Mouse (Mus musculus) limb, embryonic 11.5 days (tissue): Measurements from ENCODE around the gene Lrba. TPM values are rescaled to one million over a fixed set of nuclear protein-coding genes. Genes with fewer than 3 reads are reported as not detected.

Source experiments
- ATAC-seq: fragments of 200-750 bp; cut with Nextera tagmentation; 2 replicates; pipeline ENCODE4 v1.8.0; 2017; ENCODE audit warnings: low read depth; ENCODE audit not compliant: insufficient number of reproducible peaks, low FRiP score, low TSS enrichment
- DNase-seq: peaks from one replicate; pipeline ENCODE4 v3.0.0-alpha.2; 2015; ENCODE audit warnings: low spot score
- H3K27ac ChIP-seq: fragments of 300-500 bp; sonication (generic); replicated peaks from 2 replicates; pipeline ENCODE4 v1.5.1; 2014; ENCODE audit warnings: low read depth, mild to moderate bottlenecking, low read length
- H3K27me3 ChIP-seq: fragments of 300-500 bp; sonication (generic); 2 replicates; pipeline ENCODE4 v1.6.1; 2014; ENCODE audit warnings: mild to moderate bottlenecking, low read length, mixed read lengths; ENCODE audit not compliant: control insufficient read depth, insufficient read depth
- H3K36me3 ChIP-seq: fragments of 300-500 bp; sonication (generic); 2 replicates; pipeline ENCODE4 v1.6.1; 2014; ENCODE audit warnings: mild to moderate bottlenecking, low read length, moderate library complexity, mixed read lengths; ENCODE audit not compliant: control insufficient read depth, insufficient read depth
- H3K4me1 ChIP-seq: fragments of 300-500 bp; sonication (generic); 2 replicates; pipeline ENCODE4 v1.6.1; 2014; ENCODE audit warnings: low read length, mixed read lengths; ENCODE audit not compliant: control insufficient read depth, insufficient read depth
- H3K4me2 ChIP-seq: fragments of 300-500 bp; sonication (generic); 2 replicates; pipeline ENCODE4 v1.6.1; 2014; ENCODE audit warnings: low read depth, mild to moderate bottlenecking, moderate library complexity; ENCODE audit not compliant: severe bottlenecking
- H3K4me3 ChIP-seq: fragments of 300-500 bp; sonication (generic); 2 replicates; pipeline ENCODE4 v1.5.1; 2014; ENCODE audit warnings: low read depth, low read length
- H3K9ac ChIP-seq: fragments of 300-500 bp; sonication (generic); 2 replicates; pipeline ENCODE4 v1.6.1; 2014; ENCODE audit warnings: mild to moderate bottlenecking, low read length
- H3K9me3 ChIP-seq: fragments of 300-500 bp; sonication (generic); 2 replicates; pipeline ENCODE4 v1.6.1; 2016; ENCODE audit warnings: low read length; ENCODE audit not compliant: control insufficient read depth
- WGBS: fragments of 180-500 bp; shearing (Covaris S2); extraction: QIAGEN DNeasy Blood & Tissue Kit; methylation state at CpG from one replicate; pipeline ENCODE4 v1.1.7; 2014; 5-methylcytosine and 5-hydroxymethylcytosine counted together
- polyA plus RNA-seq: library from polyadenylated mRNA; unstranded; fragments of >200 nt; fragmentation: Nextera tagmentation; extraction: Ambion mirVana; gene quantifications from 2 replicates; pipeline ENCODE4 v1.2.1, GENCODE M21; 2014

Lrba gene
- polyA plus RNA-seq, 1 experiment from 2014 or later, result 11.9 TPM

DNA sequence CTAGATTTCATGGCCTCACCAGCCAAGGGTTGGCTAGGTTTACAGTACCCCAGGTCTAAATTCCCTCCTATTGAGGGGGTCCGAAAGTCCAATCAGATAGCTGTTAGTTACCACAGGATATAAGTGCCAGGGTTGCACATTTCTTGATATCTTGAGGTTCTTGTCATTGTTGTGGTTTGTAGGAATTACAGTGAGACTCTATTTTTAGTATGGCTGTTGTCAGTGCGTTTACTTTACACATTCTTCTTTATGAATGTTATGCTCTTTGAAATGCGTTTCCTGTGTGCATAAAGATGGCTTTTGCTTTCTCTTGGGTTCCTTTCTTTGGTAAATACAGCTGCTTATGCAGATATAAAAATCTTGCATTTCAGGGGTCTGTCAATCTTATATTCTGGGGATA lies 237.1 kb downstream of the Lrba start:
- Histone ChIP-seq H3K9me3 (no peaks in the 10 kb centered on the region), H3K4me1 (no peaks in the 10 kb centered on the region), H3K27ac (no peak overlapping the region), H3K4me3 (no peak overlapping the region), H3K27me3 (no peaks in the 10 kb centered on the region), H3K9ac (no peak overlapping the region), H3K36me3 (no peaks in the 10 kb centered on the region), H3K4me2 (no peak overlapping the region)
- DNase-seq, result no peak
- no peak for ATAC-seq
- WGBS, result 91% methylated on average over 3 of the region's 3 CpGs

DNA sequence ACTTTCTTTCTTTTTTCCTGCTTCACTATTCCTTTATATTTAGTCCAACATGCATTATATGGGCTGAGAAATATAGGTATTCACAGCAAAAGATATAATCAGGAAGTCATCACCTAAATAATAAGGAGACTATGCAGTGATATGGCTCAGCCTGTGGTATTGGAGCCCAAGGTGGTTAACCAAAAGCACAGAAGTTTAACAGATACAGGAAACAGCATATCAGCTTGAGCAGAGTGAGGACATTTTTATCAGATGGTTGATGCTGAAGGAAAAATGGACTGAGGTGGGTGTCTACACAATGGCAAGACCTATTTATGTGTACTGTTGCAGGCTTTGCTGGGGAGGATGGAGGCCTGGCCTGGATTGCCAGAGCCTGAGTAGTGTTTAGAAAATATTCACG lies 265.5 kb downstream of the Lrba start:
- Histone ChIP-seq H3K4me2 (no peak overlapping the region), H3K36me3 (no peaks in the 10 kb centered on the region), H3K9ac (no peak overlapping the region), H3K27me3 (no peaks in the 10 kb centered on the region), H3K27ac (no peak overlapping the region), H3K9me3 (no peaks in the 10 kb centered on the region), H3K4me1 (no peaks in the 10 kb centered on the region), H3K4me3 (no peak overlapping the region)
- DNase-seq, result no peak
- 94% methylated on average over 1 of the region's 1 CpGs for WGBS
- ATAC-seq, result no peak

DNA sequence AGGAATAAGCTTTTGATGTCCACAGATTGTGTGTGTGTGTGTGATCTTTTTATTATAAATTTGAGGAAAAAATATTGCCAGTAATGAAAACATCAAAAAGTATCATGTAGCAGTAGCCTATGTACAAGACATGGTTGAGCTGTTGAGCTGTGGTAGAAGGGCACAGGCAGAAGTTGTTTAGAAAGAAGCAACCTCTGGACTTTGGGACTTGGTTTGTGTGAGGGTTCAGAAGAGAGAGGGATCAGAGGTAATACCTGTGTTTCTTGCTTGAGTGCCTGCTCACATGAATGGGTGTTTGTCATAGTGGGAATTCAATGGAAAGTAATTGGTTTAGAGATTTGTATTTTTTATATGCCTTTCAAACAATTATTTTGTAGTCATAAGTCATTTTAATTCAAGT lies 276.1 kb downstream of the Lrba start:
- DNase-seq (no peak), ATAC-seq (no peak)
- H3K9me3 ChIP-seq, result no peaks in the 10 kb centered on the region
- H3K36me3 ChIP-seq, result no peaks in the 10 kb centered on the region
- no peaks in the 10 kb centered on the region for H3K4me1 ChIP-seq
- no peak overlapping the region for H3K4me3 ChIP-seq
- no peak overlapping the region for H3K9ac ChIP-seq
- no peak overlapping the region for H3K4me2 ChIP-seq
- H3K27me3 ChIP-seq, result no peaks in the 10 kb centered on the region
- no peak overlapping the region for H3K27ac ChIP-seq

DNA sequence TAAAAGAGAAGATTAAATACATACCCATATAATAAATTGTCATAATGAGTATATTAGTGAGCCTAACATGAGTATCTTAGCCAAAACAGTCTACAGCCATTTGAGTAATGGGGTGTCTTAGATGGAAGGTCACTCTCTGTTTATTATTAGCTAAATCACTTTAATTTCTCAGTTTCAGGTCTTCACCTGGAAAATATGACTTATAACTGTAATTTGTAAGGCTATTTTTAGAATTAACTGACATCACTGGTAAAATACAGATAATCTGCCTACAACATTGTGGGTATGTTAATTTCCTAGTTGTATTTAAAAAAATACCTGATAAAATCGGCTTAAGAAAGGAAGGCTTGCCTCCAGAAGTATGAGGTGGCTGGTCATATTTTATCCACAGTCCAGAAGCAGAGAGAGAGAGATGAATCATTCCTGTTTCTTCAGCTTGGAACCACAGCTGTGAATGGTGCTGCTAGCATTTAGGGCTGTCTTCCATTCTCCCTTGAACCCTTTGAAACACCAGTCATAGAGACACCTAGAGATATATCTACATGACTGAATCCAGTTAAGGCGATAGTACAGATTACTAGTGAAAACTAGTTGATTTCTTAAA lies 294.1 kb downstream of the Lrba start:
- Histone ChIP-seq H3K9ac (no peak overlapping the region), H3K4me3 (no peak overlapping the region), H3K36me3 (no peaks in the 10 kb centered on the region), H3K9me3 (no peaks in the 10 kb centered on the region), H3K4me2 (no peak overlapping the region), H3K4me1 (no peaks in the 10 kb centered on the region), H3K27ac (no peak overlapping the region), H3K27me3 (no peaks in the 10 kb centered on the region)
- DNase-seq, result no peak
- no peak for ATAC-seq
- 89% methylated on average over 2 of the region's 2 CpGs for WGBS

DNA sequence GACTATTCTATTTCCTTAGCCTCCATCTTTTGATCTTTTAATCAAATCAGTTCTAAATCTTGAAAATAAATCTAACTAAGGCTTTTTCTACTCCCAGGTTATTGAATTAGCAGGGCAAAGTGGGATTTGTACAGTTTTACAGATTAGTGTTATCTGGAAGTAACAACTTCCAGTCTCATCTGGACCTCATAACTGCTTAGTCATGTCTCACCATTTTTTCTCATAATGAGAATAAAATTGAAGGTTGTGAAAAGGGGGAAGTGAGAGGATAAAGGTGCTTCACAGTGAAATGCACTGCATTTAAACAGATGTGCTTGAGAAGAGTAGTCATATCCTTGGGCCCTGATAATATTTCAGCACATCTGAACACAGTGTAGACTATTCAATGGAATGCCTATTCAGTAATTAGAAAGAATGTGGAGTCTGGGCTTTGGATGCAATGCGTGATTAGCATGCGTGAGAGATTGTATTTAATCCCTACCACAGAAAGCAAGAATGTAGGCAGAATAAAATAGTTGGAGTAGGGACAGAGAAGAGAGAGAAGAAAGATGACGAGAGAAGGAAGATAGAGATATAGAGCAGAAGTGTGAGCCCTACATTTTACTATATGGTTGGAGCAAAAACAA lies 298.5 kb downstream of the Lrba start:
- H3K4me2 ChIP-seq, result no peak overlapping the region
- no peak for ATAC-seq
- 89% methylated on average over 3 of the region's 3 CpGs for WGBS
- H3K27me3 ChIP-seq, result no peaks in the 10 kb centered on the region
- no peak overlapping the region for H3K9ac ChIP-seq
- no peak overlapping the region for H3K4me3 ChIP-seq
- no peak overlapping the region for H3K27ac ChIP-seq
- no peaks in the 10 kb centered on the region for H3K36me3 ChIP-seq
- no peak for DNase-seq
- H3K4me1 ChIP-seq, result no peaks in the 10 kb centered on the region
- no peaks in the 10 kb centered on the region for H3K9me3 ChIP-seq

DNA sequence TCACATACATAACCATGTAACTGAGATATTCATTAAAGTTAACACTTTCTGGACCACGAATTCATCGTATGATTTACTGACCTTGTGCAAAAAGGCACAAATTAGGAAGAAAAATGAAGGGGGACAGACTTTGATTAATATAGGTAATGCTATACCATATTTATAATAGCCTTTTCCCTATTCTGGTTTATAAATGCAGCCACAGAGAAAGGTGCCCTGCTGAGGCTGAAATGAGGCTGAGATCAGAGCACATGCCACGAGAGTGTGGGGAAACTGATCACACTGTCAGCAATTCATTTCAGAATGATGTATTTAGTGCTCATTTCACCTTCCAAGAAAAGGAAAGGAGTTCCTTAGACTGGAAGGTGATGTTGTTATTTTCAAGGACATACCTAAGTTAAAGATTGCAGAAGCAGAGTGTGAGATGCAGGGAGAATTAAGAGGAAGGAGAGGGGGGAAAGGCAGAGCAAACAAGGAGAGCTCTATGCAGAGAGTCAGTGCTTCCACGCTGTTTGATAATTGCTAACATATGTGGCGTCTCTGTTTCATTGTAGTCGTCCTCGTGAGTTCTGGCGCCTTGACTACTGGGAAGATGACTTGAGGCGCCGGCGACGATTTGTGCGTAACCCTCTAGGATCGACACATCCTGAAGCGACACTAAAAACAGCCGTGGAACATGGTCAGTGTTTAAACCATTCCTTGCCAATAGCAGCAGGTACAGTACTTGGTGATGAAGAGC lies 307.2 kb downstream of the Lrba start:
- Histone ChIP-seq H3K27me3 (no peaks in the 10 kb centered on the region), H3K9ac (0 out of 2 replicates have a peak overlapping the region, but pooled peaks have one; percentile 30), H3K9me3 (no peaks in the 10 kb centered on the region), H3K4me2 (peak overlapping the region; percentile 31), H3K27ac (peak overlapping the region; percentile 86), H3K36me3 (no peaks in the 10 kb centered on the region), H3K4me3 (no peak overlapping the region), H3K4me1 (peaks cover 8% of the 10 kb centered on the region; the same call in 1 of the 2 replicates)
- peak; percentile 74 for DNase-seq
- 17% methylated on average over 16 of the region's 16 CpGs for WGBS
- peak; percentile 72; the same call in 1 of the 2 replicates for ATAC-seq

DNA sequence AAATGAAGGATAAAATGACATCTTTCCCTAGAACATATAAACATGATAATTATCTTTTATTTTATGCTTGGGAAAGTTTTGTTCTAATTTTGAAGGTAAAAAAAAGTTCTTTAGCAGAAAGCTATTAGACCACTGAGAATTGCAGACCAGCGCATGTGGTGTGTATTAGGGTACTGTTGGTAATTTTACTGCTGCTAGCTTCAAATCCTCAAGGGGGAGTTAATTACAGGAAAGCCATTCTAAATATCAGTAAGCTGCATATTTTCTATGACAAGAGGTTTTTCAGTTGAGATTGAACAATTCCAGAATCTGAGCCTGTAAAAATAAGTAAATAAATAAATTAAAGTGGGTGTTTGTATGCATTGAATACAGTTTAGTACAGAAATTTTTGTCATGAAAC lies 312.3 kb downstream of the Lrba start:
- Histone ChIP-seq H3K27ac (no peak overlapping the region), H3K9ac (no peak overlapping the region), H3K9me3 (no peaks in the 10 kb centered on the region), H3K4me3 (no peak overlapping the region), H3K36me3 (no peaks in the 10 kb centered on the region), H3K4me1 (peaks cover 24% of the 10 kb centered on the region), H3K27me3 (no peaks in the 10 kb centered on the region), H3K4me2 (no peak overlapping the region)
- ATAC-seq (no peak), DNase-seq (no peak)
- 14% methylated on average over 1 of the region's 1 CpGs for WGBS

DNA sequence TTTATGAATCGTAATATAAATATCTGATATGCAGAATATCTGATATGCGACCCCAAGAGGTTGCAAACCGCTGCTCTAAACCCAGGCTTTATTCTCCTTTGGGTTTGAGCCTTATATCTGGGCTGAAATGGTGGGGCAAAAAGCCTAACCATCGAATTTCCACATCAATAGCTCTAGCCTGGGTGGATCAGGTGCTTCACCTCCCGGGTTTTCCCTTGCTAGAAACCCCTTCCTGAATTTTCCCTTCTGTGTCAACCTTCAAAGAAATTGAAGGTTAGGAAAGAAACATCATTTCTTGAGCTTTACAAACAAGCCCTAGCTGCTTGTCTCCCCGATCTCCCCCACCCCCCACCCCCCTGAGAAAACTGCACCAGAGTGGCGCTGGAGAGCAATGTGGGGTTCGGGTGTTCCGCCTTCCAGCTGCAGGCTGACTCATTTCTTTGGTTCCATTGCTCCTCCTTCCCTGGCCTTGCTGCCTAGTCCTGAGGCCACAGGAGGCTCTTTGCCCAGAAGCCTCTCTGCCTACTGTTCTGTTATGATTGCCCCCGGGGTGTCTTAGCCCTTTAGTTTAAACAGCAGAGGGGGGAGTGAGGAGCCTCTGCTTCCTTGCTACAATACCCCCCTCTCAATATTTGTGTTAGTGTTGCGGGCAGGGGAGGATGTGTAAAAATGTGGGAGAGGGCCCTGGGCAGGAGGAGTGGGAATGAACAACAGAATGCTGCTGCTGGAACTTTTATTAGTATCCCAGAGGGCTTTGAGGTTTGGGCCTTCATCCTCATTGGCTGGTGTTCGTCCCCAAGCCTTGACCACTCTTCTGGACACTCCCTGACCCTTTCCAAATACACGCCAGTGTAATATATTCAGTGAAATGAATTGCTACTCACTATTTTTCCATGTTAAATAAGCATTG lies 314.4 kb downstream of the Lrba start:
- peak; percentile 33 for ATAC-seq
- peak; percentile 54 for DNase-seq
- Histone ChIP-seq H3K27ac (peak overlapping the region; percentile 85), H3K4me2 (peak overlapping the region; percentile 25; the same call in 1 of the 2 replicates), H3K36me3 (no peaks in the 10 kb centered on the region), H3K4me1 (peaks cover 23% of the 10 kb centered on the region), H3K27me3 (no peaks in the 10 kb centered on the region), H3K4me3 (no peak overlapping the region), H3K9me3 (no peaks in the 10 kb centered on the region), H3K9ac (peak overlapping the region; percentile 13; the same call in 1 of the 2 replicates)
- 23% methylated on average over 13 of the region's 13 CpGs for WGBS
